Mouse (Mus musculus) Muller cell, postnatal 12 days (primary cell): ENCODE data around the gene Zfp93.

Experiments used
- DNase-seq: peaks from one replicate; pipeline ENCODE4 v3.0.0-alpha.2; 2015; ENCODE audit errors: inconsistent ontology term

Zfp93 gene

GRCm38 (mm10) chr7:24291387-24292090 lies 21.3 kb downstream of the Zfp93 start:
- DNase-seq, result no peak

- no peak for DNase-seq
These were observed 23.0 kb downstream of the Zfp93 start for GRCm38 (mm10) chr7:24293061-24293851.

- DNase-seq, result no peak
These were observed 24.5 kb downstream of the Zfp93 start for GRCm38 (mm10) chr7:24294763-24295162.

- DNase-seq, result no peak
These were observed 25.2 kb downstream of the Zfp93 start for GRCm38 (mm10) chr7:24295376-24295775.

- DNase-seq, result no peak
These were observed 26.2 kb downstream of the Zfp93 start for GRCm38 (mm10) chr7:24296386-24296785.

GRCm38 (mm10) chr7:24297361-24298095 lies 27.3 kb downstream of the Zfp93 start:
- DNase-seq, result no peak

GRCm38 (mm10) chr7:24298635-24298972 lies 28.4 kb downstream of the Zfp93 start:
- no peak for DNase-seq

- peak; percentile 74 for DNase-seq
These were observed 28.9 kb downstream of the Zfp93 start for GRCm38 (mm10) chr7:24298973-24299708.

- peak; percentile 6 for DNase-seq
These were observed 29.7 kb downstream of the Zfp93 start for GRCm38 (mm10) chr7:24299823-24300481.

GRCm38 (mm10) chr7:24300771-24301282 lies 30.6 kb downstream of the Zfp93 start, which contains the start of gene Zfp61:
TSS of gene Zfp61 (minus strand) at chr7:24301232.
- peak; percentile 70 for DNase-seq

GRCm38 (mm10) chr7:24315726-24316566 lies 45.7 kb downstream of the Zfp93 start:
- DNase-seq, result peak; percentile 1

GRCm38 (mm10) chr7:24316567-24317092 lies 46.4 kb downstream of the Zfp93 start, which contains the start of gene Zfp94:
TSS of gene Zfp94 (minus strand) at chr7:24316666.
- DNase-seq, result peak; percentile 88

GRCm38 (mm10) chr7:24318942-24319341 lies 48.7 kb downstream of the Zfp93 start:
- no peak for DNase-seq

- DNase-seq, result no peak
These were observed 52.4 kb downstream of the Zfp93 start for GRCm38 (mm10) chr7:24322593-24322992.

GRCm38 (mm10) chr7:24325197-24325596 lies 55.0 kb downstream of the Zfp93 start:
- DNase-seq, result peak; percentile 50

GRCm38 (mm10) chr7:24325675-24326128 lies 55.5 kb downstream of the Zfp93 start:
- peak; percentile 19 for DNase-seq

GRCm38 (mm10) chr7:24326273-24327135 lies 56.3 kb downstream of the Zfp93 start:
- peak; percentile 12 for DNase-seq
